Mouse (Mus musculus) lung, embryonic 16.5 days (tissue): ENCODE measurements at regions not wholly inside any gene's neighbourhood (a gene's known extent, or its start where the extent isn't known, plus 50 kb on each side); places are given as distances from the start of the nearest gene placed in this dataset.

Source experiments
- ATAC-seq: fragments of 200-750 bp; cut with Nextera tagmentation; 2 replicates; pipeline ENCODE4 v1.8.0; 2017; ENCODE audit warnings: low read depth, mild to moderate bottlenecking, moderate library complexity
- H3K27ac ChIP-seq: fragments of 300-500 bp; sonication (generic); 2 replicates; pipeline ENCODE4 v1.5.1; 2014; ENCODE audit warnings: mild to moderate bottlenecking, control low read depth, low read length
- H3K27me3 ChIP-seq: fragments of 300-500 bp; sonication (generic); 2 replicates; pipeline ENCODE4 v1.6.1; 2014; ENCODE audit warnings: low read depth, low read length, mixed read lengths; ENCODE audit not compliant: control insufficient read depth, insufficient read depth
- H3K36me3 ChIP-seq: fragments of 300-500 bp; sonication (generic); 2 replicates; pipeline ENCODE4 v1.6.1; 2014; ENCODE audit warnings: low read length; ENCODE audit not compliant: control insufficient read depth, insufficient read depth
- H3K4me1 ChIP-seq: fragments of 300-500 bp; sonication (generic); replicated peaks from 2 replicates; pipeline ENCODE4 v1.6.1; 2014; ENCODE audit warnings: low read length, mixed read lengths; ENCODE audit not compliant: control insufficient read depth, insufficient read depth
- H3K4me2 ChIP-seq: fragments of 300-500 bp; sonication (generic); 2 replicates; pipeline ENCODE4 v1.6.1; 2014; ENCODE audit warnings: low read depth, low read length, control low read depth
- H3K4me3 ChIP-seq: fragments of 300-500 bp; sonication (generic); 2 replicates; pipeline ENCODE4 v1.5.1; 2014; ENCODE audit warnings: mild to moderate bottlenecking, low read length, control low read depth
- H3K9ac ChIP-seq: fragments of 300-500 bp; sonication (generic); 2 replicates; pipeline ENCODE4 v1.6.1; 2014; ENCODE audit warnings: low read length, control low read depth
- H3K9me3 ChIP-seq: fragments of 300-500 bp; sonication (generic); 2 replicates; pipeline ENCODE4 v1.6.1; 2016; ENCODE audit warnings: low read length; ENCODE audit not compliant: control insufficient read depth
- WGBS: fragments of 180-500 bp; shearing (Covaris S2); extraction: QIAGEN DNeasy Blood & Tissue Kit; methylation state at CpG from one replicate; pipeline ENCODE4 v1.1.7; 2014; 5-methylcytosine and 5-hydroxymethylcytosine counted together

DNA sequence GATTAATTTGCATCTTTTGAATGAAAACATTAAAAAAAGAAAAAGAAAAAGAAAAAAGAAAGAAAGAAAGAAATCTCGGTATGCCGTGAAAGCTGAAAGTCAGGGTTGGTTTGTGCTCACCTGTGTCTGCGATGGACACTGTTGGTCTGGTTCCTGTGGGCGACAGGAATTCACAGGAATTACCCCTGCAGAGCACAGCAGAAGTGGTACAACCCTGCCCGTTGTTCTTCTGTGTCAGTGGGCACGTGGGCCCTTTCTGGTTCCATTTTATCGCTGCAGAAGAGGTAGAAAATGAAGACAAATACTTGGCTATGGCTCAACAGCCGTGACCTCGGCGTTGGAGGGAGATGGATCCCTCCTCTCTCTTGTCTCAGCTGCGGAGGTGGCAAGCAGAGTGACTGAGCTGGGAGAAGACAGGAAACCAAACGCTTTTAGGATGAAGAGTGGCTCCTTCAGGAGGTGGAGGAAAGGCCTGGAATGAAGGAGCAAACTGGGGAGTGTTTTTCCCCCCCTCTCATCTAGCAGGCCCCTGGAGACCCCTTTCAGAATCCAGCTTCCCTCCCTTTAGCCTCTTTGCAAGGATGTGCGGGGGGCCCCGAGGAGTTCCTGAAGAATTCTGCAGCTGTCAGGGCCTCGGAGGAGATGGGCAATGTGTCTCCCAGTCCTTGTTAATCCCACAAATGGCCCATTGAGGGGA is 134.7 kb upstream of the Map3k1 start:
- no peaks in the 10 kb centered on the region for H3K27me3 ChIP-seq
- ATAC-seq = no peak
- H3K4me2 ChIP-seq = no peak overlapping the region
- H3K4me1 ChIP-seq = peaks cover 23% of the 10 kb centered on the region
- 47% methylated on average over 15 of the region's 15 CpGs for WGBS
- H3K36me3 ChIP-seq = no peaks in the 10 kb centered on the region
- no peak overlapping the region for H3K27ac ChIP-seq
- H3K9me3 ChIP-seq = no peaks in the 10 kb centered on the region
- H3K4me3 ChIP-seq = no peak overlapping the region
- peak overlapping the region; percentile 29; the same call in 1 of the 2 replicates for H3K9ac ChIP-seq

DNA sequence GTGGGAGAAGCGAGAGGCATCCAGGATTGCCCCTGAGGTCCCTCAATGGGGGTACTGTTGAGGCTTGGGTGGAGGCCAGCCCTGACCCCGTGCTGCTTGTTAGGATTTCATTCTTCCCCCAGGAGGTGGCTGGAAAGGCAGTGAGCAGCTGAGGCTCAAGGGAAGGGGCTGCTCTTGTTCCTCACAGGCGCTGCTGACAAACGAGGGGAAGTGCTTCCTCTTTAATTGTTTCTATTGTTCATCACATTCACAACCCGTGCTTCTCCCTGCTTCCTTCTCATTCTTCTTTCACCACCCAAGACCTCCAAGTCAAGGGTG is 135.3 kb upstream of the Map3k1 start:
- H3K4me2 ChIP-seq = no peak overlapping the region
- 15% methylated on average over 5 of the region's 5 CpGs for WGBS
- peak overlapping the region; percentile 29; the same call in 1 of the 2 replicates for H3K9ac ChIP-seq
- no peaks in the 10 kb centered on the region for H3K9me3 ChIP-seq
- H3K36me3 ChIP-seq = no peaks in the 10 kb centered on the region
- H3K27ac ChIP-seq = no peak overlapping the region
- peak; percentile 35; the same call in 1 of the 2 replicates for ATAC-seq
- no peak overlapping the region for H3K4me3 ChIP-seq
- H3K27me3 ChIP-seq = no peaks in the 10 kb centered on the region
- peaks cover 19% of the 10 kb centered on the region for H3K4me1 ChIP-seq

DNA sequence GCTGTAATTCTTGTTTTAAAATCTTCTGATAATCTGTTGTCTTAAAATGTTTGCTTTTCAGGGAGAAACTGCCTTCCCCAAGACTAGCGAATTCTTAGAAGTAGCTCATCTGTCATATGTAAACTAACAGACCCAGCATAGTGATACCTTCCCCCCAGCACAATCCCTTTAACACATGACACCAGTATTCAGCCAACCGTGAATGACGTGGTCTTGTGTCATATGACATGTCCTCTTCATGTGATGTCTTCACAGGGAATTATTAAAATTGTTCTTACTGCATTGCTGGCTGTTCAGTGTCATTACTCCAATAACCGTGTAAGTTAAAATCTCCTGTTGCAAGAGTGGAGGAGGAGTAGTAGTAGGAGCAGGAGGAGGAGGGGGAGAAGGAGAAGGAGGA is 137.5 kb upstream of the Map3k1 start:
- 73% methylated on average over 4 of the region's 4 CpGs for WGBS
- no peaks in the 10 kb centered on the region for H3K9me3 ChIP-seq
- no peak overlapping the region for H3K27ac ChIP-seq
- no peak overlapping the region for H3K4me2 ChIP-seq
- ATAC-seq = no peak
- H3K27me3 ChIP-seq = no peaks in the 10 kb centered on the region
- peaks cover 13% of the 10 kb centered on the region for H3K4me1 ChIP-seq
- no peak overlapping the region for H3K9ac ChIP-seq
- H3K4me3 ChIP-seq = no peak overlapping the region
- H3K36me3 ChIP-seq = no peaks in the 10 kb centered on the region

DNA sequence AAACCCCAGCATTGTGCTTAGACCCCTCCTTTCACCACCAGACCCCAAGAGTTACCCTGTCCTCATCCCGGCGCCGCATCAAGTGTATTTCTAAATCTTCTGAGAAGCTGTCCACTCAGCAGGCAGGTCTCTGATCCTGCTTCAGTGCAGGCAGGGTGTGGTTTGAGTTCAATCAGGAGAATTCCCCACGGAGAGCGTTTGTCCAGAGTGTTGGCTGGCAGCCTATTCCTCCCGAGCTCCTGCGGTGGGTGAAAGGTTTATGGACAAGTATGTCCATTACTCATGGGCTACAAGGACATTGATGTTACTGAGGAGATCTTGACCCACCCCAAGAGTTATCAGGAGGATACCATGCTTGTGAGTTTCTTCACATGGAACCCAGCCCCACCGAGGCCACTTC is 138.0 kb upstream of the Map3k1 start:
- no peak for ATAC-seq
- Histone ChIP-seq H3K4me2 (no peak overlapping the region), H3K4me3 (no peak overlapping the region)

DNA sequence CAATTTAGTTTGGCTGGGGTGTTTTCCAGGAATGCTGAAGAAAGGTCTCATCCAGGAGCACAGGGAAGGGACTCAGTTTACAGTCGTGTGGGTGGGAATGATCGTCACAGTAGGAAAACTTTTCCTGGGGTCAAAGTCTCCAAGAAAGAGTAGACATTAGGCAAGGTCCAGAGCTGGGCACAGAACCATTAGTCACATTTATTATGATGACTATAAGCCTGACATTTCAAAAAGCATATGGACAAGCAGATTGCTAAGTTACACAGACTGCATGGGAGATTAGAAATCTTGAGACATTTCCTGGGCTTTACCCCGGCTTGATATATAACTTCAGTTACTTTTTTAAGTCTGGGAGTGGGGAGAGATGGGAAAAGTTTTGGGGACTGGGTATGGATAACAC is 139.6 kb upstream of the Map3k1 start:
- Histone ChIP-seq H3K4me3 (no peak overlapping the region), H3K27me3 (no peaks in the 10 kb centered on the region), H3K4me1 (peaks cover 11% of the 10 kb centered on the region), H3K9me3 (no peaks in the 10 kb centered on the region), H3K27ac (no peak overlapping the region), H3K36me3 (no peaks in the 10 kb centered on the region), H3K4me2 (no peak overlapping the region), H3K9ac (no peak overlapping the region)
- no peak for ATAC-seq
- WGBS = 69% methylated on average over 3 of the region's 3 CpGs

More for the DNA sequence above, 138.0 kb upstream of the Map3k1 start:
- no peak overlapping the region for H3K27ac ChIP-seq
- no peaks in the 10 kb centered on the region for H3K36me3 ChIP-seq
- H3K9me3 ChIP-seq = no peaks in the 10 kb centered on the region
- H3K9ac ChIP-seq = no peak overlapping the region
- peaks cover 11% of the 10 kb centered on the region for H3K4me1 ChIP-seq
- WGBS = 70% methylated on average over 8 of the region's 8 CpGs
- H3K27me3 ChIP-seq = no peaks in the 10 kb centered on the region

DNA sequence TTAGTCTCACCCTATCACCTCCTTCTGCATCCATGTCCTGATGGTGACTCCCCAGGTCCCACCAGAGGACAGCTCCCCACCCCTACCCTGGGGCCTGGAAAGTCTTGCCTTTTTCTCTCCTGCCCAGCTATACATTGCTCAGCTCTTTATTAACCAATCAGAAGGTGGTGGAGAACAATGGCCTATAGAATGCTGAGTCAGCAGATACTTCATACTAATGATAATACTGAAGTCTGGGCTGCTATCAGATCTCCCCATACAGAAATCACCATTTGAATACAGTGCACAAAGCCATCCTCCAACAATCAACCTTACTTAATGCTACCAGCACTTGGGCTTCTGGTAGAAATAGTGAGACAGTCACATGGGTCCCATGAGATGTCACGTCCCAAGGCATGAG is 141.2 kb upstream of the Map3k1 start:
- Histone ChIP-seq H3K27ac (no peak overlapping the region), H3K27me3 (no peaks in the 10 kb centered on the region), H3K4me1 (peaks cover 13% of the 10 kb centered on the region), H3K9me3 (no peaks in the 10 kb centered on the region), H3K9ac (no peak overlapping the region), H3K4me3 (no peak overlapping the region), H3K36me3 (no peaks in the 10 kb centered on the region), H3K4me2 (no peak overlapping the region)
- WGBS = 83% methylated on average over 1 of the region's 1 CpGs
- no peak for ATAC-seq

DNA sequence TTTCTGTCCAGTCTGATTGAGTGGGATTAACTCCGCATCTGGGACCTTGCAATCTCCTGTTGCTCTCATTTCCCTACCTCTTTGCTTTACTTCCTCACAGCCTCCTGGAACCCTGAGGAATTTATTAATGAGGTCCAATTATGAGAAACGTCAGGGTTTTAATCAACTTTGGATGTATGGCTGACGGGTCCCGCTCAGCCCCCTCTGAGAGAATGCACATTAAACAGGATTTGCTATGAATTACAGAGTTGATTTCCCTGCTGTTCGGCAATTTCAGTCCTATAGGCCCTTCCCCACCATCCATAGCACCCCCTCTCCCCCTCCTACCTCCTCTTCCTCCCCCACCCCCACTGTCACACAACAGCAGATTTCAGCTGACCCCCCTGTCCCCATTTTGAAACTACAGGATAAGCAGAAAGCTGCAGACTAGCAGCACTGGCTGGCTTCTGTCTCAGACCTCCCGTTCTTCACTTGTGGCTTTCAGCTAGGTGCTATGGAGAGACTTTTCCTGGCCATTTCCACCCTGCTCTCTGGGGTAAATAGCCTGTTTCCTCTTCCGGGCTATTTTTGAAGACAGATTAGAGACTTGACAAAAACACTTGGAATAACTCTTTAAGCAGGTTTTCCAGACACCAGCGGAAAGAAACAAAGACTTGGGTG is 145.2 kb upstream of the Map3k1 start:
- Histone ChIP-seq H3K36me3 (no peaks in the 10 kb centered on the region), H3K4me1 (peaks cover 17% of the 10 kb centered on the region), H3K27me3 (no peaks in the 10 kb centered on the region), H3K4me3 (no peak overlapping the region), H3K27ac (peak overlapping the region; percentile 23; the same call in 1 of the 2 replicates), H3K9ac (no peak overlapping the region), H3K9me3 (no peaks in the 10 kb centered on the region), H3K4me2 (0 out of 2 replicates have a peak overlapping the region, but pooled peaks have one; percentile 11)
- ATAC-seq = peak; percentile 57
- 48% methylated on average over 8 of the region's 8 CpGs for WGBS

DNA sequence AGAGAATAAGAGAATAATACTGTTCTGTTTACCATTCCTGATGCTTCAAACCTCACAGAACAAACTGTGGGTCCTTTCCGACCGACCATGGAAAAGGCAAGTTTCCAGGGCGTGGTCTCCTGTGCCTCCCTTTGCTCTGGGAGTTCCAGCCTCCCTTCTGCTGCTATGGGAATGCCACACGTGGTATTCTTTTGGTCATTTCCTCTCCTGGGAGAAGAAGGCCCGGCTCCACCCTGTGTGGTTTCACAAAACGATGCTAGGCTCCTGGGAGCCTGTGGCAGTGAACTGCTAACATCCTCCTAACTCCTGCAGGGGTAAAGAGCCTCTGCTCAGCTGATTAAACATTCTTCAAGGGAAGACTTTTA is 145.7 kb upstream of the Map3k1 start:
- Histone ChIP-seq H3K36me3 (no peaks in the 10 kb centered on the region), H3K27ac (peak overlapping the region; percentile 23; the same call in 1 of the 2 replicates), H3K9me3 (no peaks in the 10 kb centered on the region), H3K4me1 (peaks cover 17% of the 10 kb centered on the region), H3K27me3 (no peaks in the 10 kb centered on the region), H3K4me3 (no peak overlapping the region), H3K9ac (no peak overlapping the region), H3K4me2 (0 out of 2 replicates have a peak overlapping the region, but pooled peaks have one; percentile 11)
- 12% methylated on average over 6 of the region's 6 CpGs for WGBS
- peak; percentile 84 for ATAC-seq

DNA sequence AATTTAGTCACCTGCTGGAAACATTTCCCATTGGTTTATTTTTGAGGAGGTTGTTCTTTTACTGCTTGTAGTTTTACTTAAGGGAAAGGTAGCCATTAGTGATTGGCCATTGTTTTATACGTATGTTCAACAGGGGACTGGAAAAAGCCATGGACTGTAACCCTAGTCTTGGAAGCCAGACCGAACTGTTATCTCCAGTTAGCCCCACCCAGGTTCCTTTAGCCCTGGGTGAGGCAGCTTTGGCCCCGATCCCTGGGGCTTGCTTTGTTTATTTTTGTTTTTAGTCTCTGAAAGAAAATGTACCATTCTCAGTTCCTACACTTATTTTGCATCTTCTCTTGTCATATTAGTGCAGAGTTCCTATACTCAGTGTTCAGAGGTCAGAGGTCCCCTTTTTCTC is 148.3 kb upstream of the Map3k1 start:
- Histone ChIP-seq H3K4me1 (peaks cover 17% of the 10 kb centered on the region), H3K9me3 (no peaks in the 10 kb centered on the region), H3K27ac (no peak overlapping the region), H3K27me3 (no peaks in the 10 kb centered on the region), H3K4me2 (no peak overlapping the region), H3K4me3 (no peak overlapping the region), H3K36me3 (no peaks in the 10 kb centered on the region), H3K9ac (no peak overlapping the region)
- ATAC-seq = no peak
- 45% methylated on average over 3 of the region's 3 CpGs for WGBS
